Mouse (Mus musculus) limb, embryonic 11.5 days (tissue): ENCODE measurements at regions not wholly inside any gene's neighbourhood (a gene's known extent, or its start where the extent isn't known, plus 50 kb on each side); places are given as distances from the start of the nearest gene placed in this dataset.
A peak's percentile ranks its signal among the peaks of the same experiment; 100 is the strongest.

Source experiments
- ATAC-seq: fragments of 200-750 bp; cut with Nextera tagmentation; 2 replicates; pipeline ENCODE4 v1.8.0; 2017; ENCODE audit warnings: low read depth; ENCODE audit not compliant: insufficient number of reproducible peaks, low FRiP score, low TSS enrichment
- DNase-seq: peaks from one replicate; pipeline ENCODE4 v3.0.0-alpha.2; 2015; ENCODE audit warnings: low spot score
- H3K27ac ChIP-seq: fragments of 300-500 bp; sonication (generic); replicated peaks from 2 replicates; pipeline ENCODE4 v1.5.1; 2014; ENCODE audit warnings: low read depth, mild to moderate bottlenecking, low read length
- H3K27me3 ChIP-seq: fragments of 300-500 bp; sonication (generic); 2 replicates; pipeline ENCODE4 v1.6.1; 2014; ENCODE audit warnings: mild to moderate bottlenecking, low read length, mixed read lengths; ENCODE audit not compliant: control insufficient read depth, insufficient read depth
- H3K36me3 ChIP-seq: fragments of 300-500 bp; sonication (generic); 2 replicates; pipeline ENCODE4 v1.6.1; 2014; ENCODE audit warnings: mild to moderate bottlenecking, low read length, moderate library complexity, mixed read lengths; ENCODE audit not compliant: control insufficient read depth, insufficient read depth
- H3K4me1 ChIP-seq: fragments of 300-500 bp; sonication (generic); 2 replicates; pipeline ENCODE4 v1.6.1; 2014; ENCODE audit warnings: low read length, mixed read lengths; ENCODE audit not compliant: control insufficient read depth, insufficient read depth
- H3K4me2 ChIP-seq: fragments of 300-500 bp; sonication (generic); 2 replicates; pipeline ENCODE4 v1.6.1; 2014; ENCODE audit warnings: low read depth, mild to moderate bottlenecking, moderate library complexity; ENCODE audit not compliant: severe bottlenecking
- H3K4me3 ChIP-seq: fragments of 300-500 bp; sonication (generic); 2 replicates; pipeline ENCODE4 v1.5.1; 2014; ENCODE audit warnings: low read depth, low read length
- H3K9ac ChIP-seq: fragments of 300-500 bp; sonication (generic); 2 replicates; pipeline ENCODE4 v1.6.1; 2014; ENCODE audit warnings: mild to moderate bottlenecking, low read length
- H3K9me3 ChIP-seq: fragments of 300-500 bp; sonication (generic); 2 replicates; pipeline ENCODE4 v1.6.1; 2016; ENCODE audit warnings: low read length; ENCODE audit not compliant: control insufficient read depth
- WGBS: fragments of 180-500 bp; shearing (Covaris S2); extraction: QIAGEN DNeasy Blood & Tissue Kit; methylation state at CpG from one replicate; pipeline ENCODE4 v1.1.7; 2014; 5-methylcytosine and 5-hydroxymethylcytosine counted together

GRCm38 (mm10) chr4:8954356-8954914, 715.6 kb upstream of the Car8 start:
- Histone ChIP-seq H3K9ac (no peak overlapping the region), H3K9me3 (no peaks in the 10 kb centered on the region), H3K4me2 (no peak overlapping the region), H3K27ac (no peak overlapping the region), H3K4me1 (peaks cover 20% of the 10 kb centered on the region), H3K4me3 (no peak overlapping the region), H3K27me3 (no peaks in the 10 kb centered on the region), H3K36me3 (no peaks in the 10 kb centered on the region)
- DNase-seq (no peak), ATAC-seq (peak; percentile 56)
- WGBS: 21% methylated on average over 10 of the region's 10 CpGs

GRCm38 (mm10) chr4:8953181-8953580, 714.3 kb upstream of the Car8 start:
- H3K9me3 ChIP-seq: no peaks in the 10 kb centered on the region
- ATAC-seq: no peak
- no peak overlapping the region for H3K4me3 ChIP-seq
- peaks cover 17% of the 10 kb centered on the region for H3K4me1 ChIP-seq
- no peak overlapping the region for H3K9ac ChIP-seq
- no peak overlapping the region for H3K27ac ChIP-seq
- H3K36me3 ChIP-seq: no peaks in the 10 kb centered on the region
- no peak overlapping the region for H3K4me2 ChIP-seq
- H3K27me3 ChIP-seq: no peaks in the 10 kb centered on the region
- 88% methylated on average over 7 of the region's 7 CpGs for WGBS
- no peak for DNase-seq

GRCm38 (mm10) chr4:8949951-8950350, 711.1 kb upstream of the Car8 start:
- Histone ChIP-seq H3K27ac (no peak overlapping the region), H3K9ac (no peak overlapping the region), H3K36me3 (no peaks in the 10 kb centered on the region), H3K4me2 (no peak overlapping the region), H3K4me3 (no peak overlapping the region), H3K4me1 (peaks cover 11% of the 10 kb centered on the region), H3K9me3 (no peaks in the 10 kb centered on the region), H3K27me3 (no peaks in the 10 kb centered on the region)
- WGBS: 65% methylated on average over 4 of the region's 4 CpGs
- ATAC-seq: no peak
- no peak for DNase-seq

- Histone ChIP-seq H3K4me3 (no peak overlapping the region), H3K9ac (no peak overlapping the region), H3K36me3 (no peaks in the 10 kb centered on the region), H3K9me3 (no peaks in the 10 kb centered on the region), H3K27ac (no peak overlapping the region), H3K27me3 (no peaks in the 10 kb centered on the region), H3K4me2 (no peak overlapping the region), H3K4me1 (peaks cover 8% of the 10 kb centered on the region)
- DNase-seq: no peak
- 62% methylated on average over 5 of the region's 5 CpGs for WGBS
- ATAC-seq: no peak
These were observed 710.7 kb upstream of the Car8 start for GRCm38 (mm10) chr4:8949537-8949936.

GRCm38 (mm10) chr4:8945116-8945515, 706.3 kb upstream of the Car8 start:
- Histone ChIP-seq H3K9ac (no peak overlapping the region), H3K9me3 (no peaks in the 10 kb centered on the region), H3K4me1 (0 out of 2 replicates have a peak, but pooled peaks cover 2% of the 10 kb centered on the region), H3K27me3 (no peaks in the 10 kb centered on the region), H3K4me2 (no peak overlapping the region), H3K36me3 (no peaks in the 10 kb centered on the region), H3K27ac (no peak overlapping the region), H3K4me3 (no peak overlapping the region)
- ATAC-seq (no peak), DNase-seq (no peak)
- 89% methylated on average over 10 of the region's 10 CpGs for whole genome bisulfite sequencing

- Histone ChIP-seq H3K27ac (no peak overlapping the region), H3K9me3 (no peaks in the 10 kb centered on the region), H3K36me3 (no peaks in the 10 kb centered on the region), H3K9ac (no peak overlapping the region), H3K4me2 (no peak overlapping the region), H3K27me3 (no peaks in the 10 kb centered on the region), H3K4me3 (no peak overlapping the region), H3K4me1 (no peaks in the 10 kb centered on the region)
- ATAC-seq (no peak), DNase-seq (no peak)
- 42% methylated on average over 5 of the region's 5 CpGs for WGBS
These were observed 704.2 kb upstream of the Car8 start for GRCm38 (mm10) chr4:8943080-8943479.

GRCm38 (mm10) chr4:8938948-8939411, 700.1 kb upstream of the Car8 start:
- Histone ChIP-seq H3K4me3 (no peak overlapping the region), H3K9me3 (no peaks in the 10 kb centered on the region), H3K27me3 (no peaks in the 10 kb centered on the region), H3K36me3 (no peaks in the 10 kb centered on the region), H3K4me1 (no peaks in the 10 kb centered on the region), H3K9ac (no peak overlapping the region), H3K4me2 (no peak overlapping the region), H3K27ac (no peak overlapping the region)
- ATAC-seq (no peak), DNase-seq (no peak)
- WGBS: 82% methylated on average over 6 of the region's 6 CpGs

- no peak overlapping the region for H3K27ac ChIP-seq
- H3K36me3 ChIP-seq: no peaks in the 10 kb centered on the region
- no peaks in the 10 kb centered on the region for H3K4me1 ChIP-seq
- WGBS: 77% methylated on average over 2 of the region's 2 CpGs
- no peak for DNase-seq
- no peak for ATAC-seq
- H3K4me3 ChIP-seq: no peak overlapping the region
- no peaks in the 10 kb centered on the region for H3K27me3 ChIP-seq
- no peak overlapping the region for H3K4me2 ChIP-seq
- no peak overlapping the region for H3K9ac ChIP-seq
- no peaks in the 10 kb centered on the region for H3K9me3 ChIP-seq
These were observed 697.1 kb upstream of the Car8 start for GRCm38 (mm10) chr4:8935899-8936298.

GRCm38 (mm10) chr4:8934541-8934940, 695.7 kb upstream of the Car8 start:
- Histone ChIP-seq H3K4me3 (no peak overlapping the region), H3K27ac (no peak overlapping the region), H3K4me1 (no peaks in the 10 kb centered on the region), H3K9ac (no peak overlapping the region), H3K4me2 (no peak overlapping the region), H3K27me3 (no peaks in the 10 kb centered on the region), H3K36me3 (no peaks in the 10 kb centered on the region), H3K9me3 (no peaks in the 10 kb centered on the region)
- 80% methylated on average over 1 of the region's 1 CpGs for WGBS
- no peak for DNase-seq
- ATAC-seq: no peak
